ENCODE assay signal across 8 mouse cellular contexts in the genomic region with DNA sequence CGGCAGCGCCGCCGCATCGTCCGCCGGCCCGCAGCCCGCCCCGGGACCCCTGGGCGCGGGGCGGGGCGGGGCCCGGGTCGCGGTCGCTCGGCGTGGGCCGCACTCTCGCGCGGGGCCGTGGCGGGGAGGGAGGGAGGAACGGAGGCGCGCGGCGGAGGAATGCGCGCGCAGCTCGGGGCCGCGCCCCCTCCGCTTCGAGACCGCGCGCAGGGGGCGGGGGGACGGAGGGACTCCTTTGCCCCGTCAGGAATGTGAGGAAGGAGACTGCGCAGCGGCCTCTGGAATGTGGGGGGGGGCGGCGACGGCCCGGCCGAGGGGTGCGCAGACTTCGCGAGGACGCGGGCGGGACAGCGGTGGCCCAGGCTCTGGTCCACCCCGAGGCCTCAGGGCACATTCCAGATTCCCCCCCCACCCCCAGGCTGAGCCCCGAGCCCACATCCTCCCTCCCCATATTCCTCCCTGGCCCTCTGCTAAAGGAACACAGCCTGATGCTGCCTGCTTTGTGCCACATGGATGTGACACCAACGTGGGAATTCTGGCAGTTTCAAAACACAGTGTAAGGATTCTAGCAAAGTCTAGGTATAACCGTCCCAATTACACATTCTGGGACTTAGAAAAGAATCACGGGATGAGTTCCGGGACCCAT. TPM values are rescaled to one million over a fixed set of nuclear protein-coding genes. Genes with fewer than 3 reads are reported as not detected.
DNase-seq lines count a peak whose midpoint lies in the region; ATAC-seq and TF ChIP-seq lines count a peak whose summit lies in the region.

A gene (minus strand): TSS at position 152 of the 646 bp plus-strand sequence.

- H3K9ac ChIP-seq in embryonic facial prominence, embryonic 13.5 days, result peak within 1 kb of the TSS; percentile 92
- peak within 1 kb of the TSS; percentile 92 for H3K9ac ChIP-seq in limb, embryonic 15.5 days

- no peaks in the 10 kb centered on the region for H3K27me3 ChIP-seq in embryonic facial prominence, embryonic 13.5 days
- no peaks in the 10 kb centered on the region for H3K27me3 ChIP-seq in kidney, adult 2 months (replicated peaks; ENCODE audit: control insufficient read depth, insufficient read depth, low read length)
- no peaks in the 10 kb centered on the region for H3K27me3 ChIP-seq in limb, embryonic 15.5 days
- H3K27me3 ChIP-seq in myocyte (ENCODE audit: control insufficient read depth, insufficient read depth, insufficient read length), result peaks cover 4% of the 10 kb centered on the region

- H3K4me2 ChIP-seq in embryonic facial prominence, embryonic 13.5 days, result peak within 1 kb of the TSS; percentile 57
- peak within 1 kb of the TSS; percentile 67 for H3K4me2 ChIP-seq in limb, embryonic 15.5 days
- peak within 1 kb of the TSS; percentile 82 for H3K4me2 ChIP-seq in myocyte (ENCODE audit: low read depth)

- DNase-seq in thymus, postnatal 0 days (ENCODE audit: low spot score), result peak; percentile 3
- DNase-seq in thymus, adult 18-20 months, result no peak
- peak; percentile 53 for DNase-seq in heart, adult 8-10 months (ENCODE audit: low spot score)
- peak; percentile 87 for DNase-seq in kidney, adult 2 months
- peak; percentile 64 for DNase-seq in urinary bladder, adult 2 months (ENCODE audit: low spot score)

- H3K36me3 ChIP-seq in embryonic facial prominence, embryonic 13.5 days, result peaks cover 5% of the 10 kb centered on the region
- H3K36me3 ChIP-seq in kidney, adult 2 months (ENCODE audit: control insufficient read depth, insufficient read depth, low read length), result no peaks in the 10 kb centered on the region
- H3K36me3 ChIP-seq in limb, embryonic 15.5 days, result 0 out of 2 replicates have a peak, but pooled peaks cover 2% of the 10 kb centered on the region
- no peaks in the 10 kb centered on the region for H3K36me3 ChIP-seq in myocyte (ENCODE audit: control insufficient read depth, insufficient read depth)

- TF ChIP-seq CTCF in kidney, adult 2 months (conservative IDR thresholded peaks at IDR 0.05; ENCODE audit: insufficient read depth, insufficient read length, low read depth, low read length), result no peak

- 2% methylated on average over 47 of the region's 65 CpGs for WGBS in embryonic facial prominence, embryonic 13.5 days
- 3% methylated on average over 65 of the region's 65 CpGs for WGBS in kidney, adult 2 months
- 1% methylated on average over 50 of the region's 65 CpGs for WGBS in limb, embryonic 15.5 days

- H3K9me3 ChIP-seq in embryonic facial prominence, embryonic 13.5 days, result no peaks in the 10 kb centered on the region
- no peaks in the 10 kb centered on the region for H3K9me3 ChIP-seq in limb, embryonic 15.5 days

- H3K4me3 ChIP-seq in embryonic facial prominence, embryonic 13.5 days, result peak within 1 kb of the TSS; percentile 87
- H3K4me3 ChIP-seq in kidney, adult 2 months (ENCODE audit: insufficient read depth, low read depth, low read length), result peak within 1 kb of the TSS; percentile 84
- peak within 1 kb of the TSS; percentile 92 for H3K4me3 ChIP-seq in limb, embryonic 15.5 days
- H3K4me3 ChIP-seq in myocyte, result peak within 1 kb of the TSS; percentile 24

- peak; percentile 86 for ATAC-seq in embryonic facial prominence, embryonic 13.5 days (ENCODE audit: insufficient number of reproducible peaks, insufficient read depth, low FRiP score, low TSS enrichment, low read depth)
- ATAC-seq in limb, embryonic 15.5 days (ENCODE audit: insufficient number of reproducible peaks, low FRiP score, low TSS enrichment, low read depth), result peak; percentile 90

- peak within 1 kb of the TSS; percentile 86 for H3K27ac ChIP-seq in embryonic facial prominence, embryonic 13.5 days
- peak within 1 kb of the TSS; percentile 86; the same call in 1 of the 2 replicates for H3K27ac ChIP-seq in kidney, adult 2 months (ENCODE audit: insufficient read depth, low read depth, low read length)
- peak within 1 kb of the TSS; percentile 89 for H3K27ac ChIP-seq in limb, embryonic 15.5 days

- peaks cover 30% of the 10 kb centered on the region for H3K4me1 ChIP-seq in embryonic facial prominence, embryonic 13.5 days
- H3K4me1 ChIP-seq in kidney, adult 2 months (ENCODE audit: control insufficient read depth, insufficient read depth, low read length), result no peaks in the 10 kb centered on the region; the same call in 1 of the 2 replicates
- H3K4me1 ChIP-seq in limb, embryonic 15.5 days, result peaks cover 28% of the 10 kb centered on the region

- TF ChIP-seq POLR2A in kidney, adult 2 months (IDR thresholded peaks at IDR 0.05; ENCODE audit: low read depth, low read length), result peak; percentile 26
- TF ChIP-seq POLR2A in myocyte (IDR thresholded peaks at IDR 0.05; ENCODE audit: insufficient read length, low read depth), result peak; percentile 48

- peaks cover 12% of the 10 kb centered on the region for H3K79me2 ChIP-seq in myocyte (ENCODE audit: control insufficient read depth, insufficient read depth)

- peak within 1 kb of the TSS; percentile 96 for H3ac ChIP-seq in myocyte (ENCODE audit: control insufficient read depth, insufficient read length)

TF ChIP-seq in myocyte, 11 proteins besides CTCF, POLR2A, EP300 and RAD21:
- no peak for TF ChIP-seq TCF3 (IDR thresholded peaks at IDR 0.05; ENCODE audit: insufficient read length, low read depth)
- peak; percentile 57 for TF ChIP-seq POLR2AphosphoS2 (IDR thresholded peaks at IDR 0.05; ENCODE audit: insufficient read length, low read depth)
TF ChIP-seq in myocyte: peak in this region for 1.

RNA-seq across cellular contexts. Expression of the gene that starts here (rescaled TPM):
- 0.53 and 1.0 TPM in 2 replicates for polyA plus RNA-seq in thymus, postnatal 0 days (2015; fragmentation: Nextera tagmentation; extraction: Ambion mirVana)
- polyA plus RNA-seq in embryonic facial prominence, embryonic 13.5 days (2015; fragmentation: Nextera tagmentation; extraction: Ambion mirVana), result 6.8 and 9.2 TPM in 2 replicates
- 1 to 10 TPM; 6.2 to 9.5 (median 8.8) TPM for total RNA-seq in heart, adult 8-10 months (2022)
- 22.6 and 28.7 TPM in 2 replicates for polyA plus RNA-seq in kidney, adult 2 months (2012; rRNA removed)
- polyA plus RNA-seq in limb, embryonic 15.5 days (2015; fragmentation: Nextera tagmentation; extraction: Ambion mirVana), result 6.4 and 8.0 TPM in 2 replicates
- 22.1 TPM for polyA plus RNA-seq in myocyte (2012; fragmentation: generic; extraction: Trizol)
- polyA plus RNA-seq in urinary bladder, adult 2 months (2012; rRNA removed), result 23.0 and 23.3 TPM in 2 replicates

Comparison
In these comparisons a context has a peak if more than half of its experiments do, and no peak if none do; other contexts are left out.
1. DNase-seq: peak in thymus, postnatal 0 days (single experiment), heart, adult 8-10 months (single experiment), kidney, adult 2 months (single experiment) and urinary bladder, adult 2 months (single experiment); none in thymus, adult 18-20 months (0 of 2).
2. H3K4me3 ChIP-seq: peak in every context shown above with its lines; median percentile 92 in limb, embryonic 15.5 days; 87 in embryonic facial prominence, embryonic 13.5 days; 84 in kidney, adult 2 months; 24 in myocyte.
3. Peak in every context shown above with its lines, with median percentiles within 50 percentile points of each other: H3K27ac ChIP-seq and H3K4me2 ChIP-seq.